Mouse (Mus musculus): ENCODE results near the gene Tgm7.
"Not testable (repeated sequence)": the region's sequence is repeated elsewhere in the genome, so short reads cannot be mapped to it uniquely, and the experiment has no call there.

The Tgm7 gene

GRCm38 (mm10) chr2:121109695-121110094, at the start of gene Tgm7:
Gene Tgm7, minus strand, starts transcription at chr2:121109795.
- DNase-seq (ENCODE audit: low spot score), result no peak

- DNase-seq (ENCODE audit: low spot score), result no peak
Observed at GRCm38 (mm10) chr2:121153100-121153499, 43.5 kb upstream of the Tgm7 start.

- DNase-seq (ENCODE audit: low spot score), result no peak
Observed at GRCm38 (mm10) chr2:121149679-121150078, 40.1 kb upstream of the Tgm7 start.

GRCm38 (mm10) chr2:121142415-121142814, 32.8 kb upstream of the Tgm7 start:
- DNase-seq (ENCODE audit: low spot score), result no peak

GRCm38 (mm10) chr2:121141216-121142035, 31.8 kb upstream of the Tgm7 start:
- no peak for DNase-seq (ENCODE audit: low spot score)

- peak; percentile 89 for DNase-seq (ENCODE audit: low spot score)
Observed at GRCm38 (mm10) chr2:121140018-121140882, 30.7 kb upstream of the Tgm7 start, which contains the start of the genes Adal and Lcmt2. Gene Adal, plus strand, starts transcription at chr2:121140428. Gene Lcmt2, minus strand, starts transcription at chr2:121140653.

GRCm38 (mm10) chr2:121139266-121140017, 29.8 kb upstream of the Tgm7 start:
- DNase-seq (ENCODE audit: low spot score), result peak; percentile 41

- DNase-seq (ENCODE audit: low spot score), result peak; percentile 34
Observed at GRCm38 (mm10) chr2:121137371-121137770, 27.8 kb upstream of the Tgm7 start.

- no peak for DNase-seq (ENCODE audit: low spot score)
Observed at GRCm38 (mm10) chr2:121132822-121133221, 23.2 kb upstream of the Tgm7 start.

GRCm38 (mm10) chr2:121128865-121129620, 19.4 kb upstream of the Tgm7 start:
- no peak for DNase-seq (ENCODE audit: low spot score)

GRCm38 (mm10) chr2:121127536-121127935, 17.9 kb upstream of the Tgm7 start:
- DNase-seq (ENCODE audit: low spot score), result no peak

GRCm38 (mm10) chr2:121126302-121126701, 16.7 kb upstream of the Tgm7 start:
- not testable (repeated sequence) for DNase-seq (ENCODE audit: low spot score)

- DNase-seq (ENCODE audit: low spot score), result peak; percentile 47
Observed at GRCm38 (mm10) chr2:121119260-121119659, 9.7 kb upstream of the Tgm7 start.

GRCm38 (mm10) chr2:121115418-121115817, 5.8 kb upstream of the Tgm7 start:
- no peak for DNase-seq (ENCODE audit: low spot score)

- DNase-seq (ENCODE audit: low spot score), result no peak
Observed at GRCm38 (mm10) chr2:121105940-121106339, 3.7 kb downstream of the Tgm7 start.

- DNase-seq (ENCODE audit: low spot score), result peak; percentile 73
Observed at GRCm38 (mm10) chr2:121102051-121102450, 7.5 kb downstream of the Tgm7 start.

- no peak for DNase-seq (ENCODE audit: low spot score)
Observed at GRCm38 (mm10) chr2:121089751-121090150, 19.8 kb downstream of the Tgm7 start.

GRCm38 (mm10) chr2:121088507-121088906, 21.1 kb downstream of the Tgm7 start:
- no peak for DNase-seq (ENCODE audit: low spot score)

GRCm38 (mm10) chr2:121085480-121086185, 24.0 kb downstream of the Tgm7 start, which contains the start of gene Tgm5:
Gene Tgm5, minus strand, starts transcription at chr2:121085841.
- DNase-seq (ENCODE audit: low spot score), result no peak

GRCm38 (mm10) chr2:121082626-121083025, 27.0 kb downstream of the Tgm7 start:
- DNase-seq (ENCODE audit: low spot score), result no peak

GRCm38 (mm10) chr2:121074747-121075146, 34.8 kb downstream of the Tgm7 start:
- no peak for DNase-seq (ENCODE audit: low spot score)
